Mouse (Mus musculus): ENCODE data around the gene Ly9.

DNA sequence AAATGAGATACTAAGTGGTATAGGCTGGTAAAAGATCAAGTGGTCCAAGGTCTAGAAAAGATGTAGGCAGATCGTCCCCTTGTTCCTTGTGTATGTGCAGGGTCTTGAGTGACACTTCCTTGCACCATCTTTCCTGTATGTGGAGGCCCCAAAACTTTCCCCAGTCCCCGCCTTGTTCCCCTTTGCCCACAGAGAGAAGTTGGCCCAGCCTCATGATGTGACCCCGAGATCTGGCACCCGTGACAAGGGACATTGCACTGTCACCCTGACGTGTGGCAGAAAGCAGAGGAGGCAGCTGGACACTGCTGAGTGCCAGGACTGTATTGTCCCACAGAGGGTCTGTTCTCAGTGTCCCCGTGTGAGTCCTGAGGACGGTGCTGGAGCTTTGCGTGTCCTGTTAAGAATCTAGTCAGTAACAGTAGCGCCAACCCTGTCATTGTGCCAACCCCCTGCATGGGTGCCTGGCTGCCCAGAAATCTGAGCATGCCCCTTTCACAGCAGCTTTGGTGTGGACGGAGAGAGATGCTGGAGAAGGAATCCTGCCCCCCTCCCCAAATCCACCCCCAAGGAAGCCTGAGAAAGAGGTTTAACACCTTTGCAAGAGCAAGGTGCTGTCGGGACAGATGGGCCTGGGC is 9.8 kb upstream of the Ly9 start:
- TF ChIP-seq POLR2A (IDR thresholded peaks at IDR 0.05; ENCODE audit: borderline replicate concordance, low read depth, low read length) (no peak), CTCF (IDR thresholded peaks at IDR 0.05; ENCODE audit: low read depth, low read length) (no peak)

Measured in bone marrow macrophage, adult 2 months (primary cell).